Mouse (Mus musculus) thymus, adult 2 months (tissue): ENCODE data around the gene Ddx60.

Source experiments
- CTCF ChIP-seq: fragments of 200-500 bp; IDR thresholded peaks from 2 replicates; pipeline ENCODE4 v1.5.1; 2012; ENCODE audit warnings: mild to moderate bottlenecking, control low read depth, low read length, moderate library complexity, borderline replicate concordance; ENCODE audit not compliant: control insufficient read depth, poor library complexity, insufficient read depth; ENCODE audit errors: extremely low read depth
- POLR2A ChIP-seq: fragments of 200-500 bp; IDR thresholded peaks from 2 replicates; pipeline ENCODE4 v1.6.1; 2012; ENCODE audit warnings: mild to moderate bottlenecking, low read length, control low read depth, moderate library complexity; ENCODE audit not compliant: control insufficient read depth, poor library complexity, insufficient read depth; ENCODE audit errors: extremely low read depth

DNA sequence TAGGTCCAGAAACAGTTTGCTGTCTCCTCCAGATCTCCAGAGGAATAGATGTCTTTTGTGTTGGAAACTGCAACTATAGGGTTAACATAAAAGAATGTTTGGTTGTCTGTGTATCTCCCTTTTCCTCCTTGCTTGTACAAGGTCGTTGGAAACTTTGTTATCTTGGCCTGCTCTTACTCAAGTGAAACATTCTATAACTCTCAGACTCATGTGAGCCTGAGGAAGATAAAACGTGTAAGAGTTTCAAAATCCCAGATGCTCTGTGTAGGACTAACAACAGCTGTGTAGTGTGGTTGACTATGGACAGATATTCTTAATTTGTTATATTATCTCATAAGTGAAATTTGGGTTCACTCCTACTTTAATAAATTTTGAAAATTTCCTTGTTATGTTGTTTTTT lies 5.4 kb downstream of the Ddx60 start:
- TF ChIP-seq CTCF (no peak), POLR2A (no peak)
